Mouse (Mus musculus): ENCODE results near the gene Ddx50.

DNA sequence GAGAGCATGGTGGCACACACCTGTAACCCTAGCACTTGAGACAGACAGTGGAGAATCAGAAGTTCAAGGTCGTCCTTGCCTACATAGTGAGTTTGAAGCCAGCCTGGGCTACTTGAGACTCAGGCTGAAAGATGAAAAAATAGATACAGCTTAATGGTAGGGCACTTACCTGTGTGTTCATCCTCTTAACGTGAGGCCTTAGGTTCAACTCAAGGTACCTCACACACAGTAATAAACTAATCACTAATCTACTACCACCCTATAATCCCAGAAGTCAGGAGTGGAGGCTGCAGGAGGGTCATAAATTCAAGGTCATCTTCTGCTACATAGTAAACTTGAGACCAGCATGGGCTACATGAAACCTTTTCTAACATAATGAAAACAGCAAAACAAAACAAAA is 17.4 kb upstream of the Ddx50 start:
- TF ChIP-seq CTCF (IDR thresholded peaks at IDR 0.05; ENCODE audit: borderline replicate concordance, extremely low read depth, insufficient read depth, insufficient read length) (no peak), POLR2A (IDR thresholded peaks at IDR 0.05; ENCODE audit: borderline replicate concordance, extremely low read depth, insufficient read depth, insufficient read length, poor library complexity, severe bottlenecking) (no peak)
